Mouse (Mus musculus) forebrain, embryonic 16.5 days (tissue): ENCODE results near the gene Ttc22. TPM values are rescaled to one million over a fixed set of nuclear protein-coding genes. Genes with fewer than 3 reads are reported as not detected.

Source experiments
- ATAC-seq: fragments of 200-750 bp; cut with Nextera tagmentation; 2 replicates; pipeline ENCODE4 v1.8.0; 2017; ENCODE audit warnings: mild to moderate bottlenecking, moderate library complexity
- H3K27ac ChIP-seq: fragments of 300-500 bp; sonication (generic); 2 replicates; pipeline ENCODE4 v1.5.1; 2014; ENCODE audit warnings: low read length, control low read depth
- H3K27me3 ChIP-seq: fragments of 300-500 bp; sonication (generic); replicated peaks from 2 replicates; pipeline ENCODE4 v1.6.1; 2014; ENCODE audit warnings: low read length; ENCODE audit not compliant: control insufficient read depth, insufficient read depth
- H3K36me3 ChIP-seq: fragments of 300-500 bp; sonication (generic); 2 replicates; pipeline ENCODE4 v1.6.1; 2014; ENCODE audit not compliant: control insufficient read depth, insufficient read depth
- H3K4me1 ChIP-seq: fragments of 300-500 bp; sonication (generic); replicated peaks from 2 replicates; pipeline ENCODE4 v1.6.1; 2014; ENCODE audit warnings: low read length; ENCODE audit not compliant: control insufficient read depth, insufficient read depth
- H3K4me2 ChIP-seq: fragments of 300-500 bp; sonication (generic); 2 replicates; pipeline ENCODE4 v1.6.1; 2014; ENCODE audit warnings: mild to moderate bottlenecking, low read length, control low read depth
- H3K4me3 ChIP-seq: fragments of 300-500 bp; sonication (generic); replicated peaks from 2 replicates; pipeline ENCODE4 v1.5.1; 2014; ENCODE audit warnings: mild to moderate bottlenecking, low read length, control low read depth
- H3K9ac ChIP-seq: fragments of 300-500 bp; sonication (generic); replicated peaks from 2 replicates; pipeline ENCODE4 v1.6.1; 2014; ENCODE audit warnings: low read depth, low read length, control low read depth
- H3K9me3 ChIP-seq: fragments of 300-500 bp; sonication (generic); 2 replicates; pipeline ENCODE4 v1.6.1; 2016; ENCODE audit warnings: low read length; ENCODE audit not compliant: control insufficient read depth
- WGBS: fragments of 180-500 bp; shearing (Covaris S2); extraction: QIAGEN DNeasy Blood & Tissue Kit; methylation state at CpG from one replicate; pipeline ENCODE4 v1.1.7; 2014; 5-methylcytosine and 5-hydroxymethylcytosine counted together
- polyA plus RNA-seq: library from polyadenylated mRNA; unstranded; fragments of >200 nt; fragmentation: Nextera tagmentation; extraction: Ambion mirVana; gene quantifications from 2 replicates; pipeline ENCODE4 v1.2.1, GENCODE M21; 2015

Gene Ttc22
- polyA plus RNA-seq, 1 experiment from 2014 or later: 0.71 TPM

- no peak for ATAC-seq
- Histone ChIP-seq H3K4me3 (no peak overlapping the region), H3K4me1 (peaks cover 10% of the 10 kb centered on the region), H3K9ac (no peak overlapping the region), H3K9me3 (no peaks in the 10 kb centered on the region), H3K27ac (no peak overlapping the region), H3K4me2 (no peak overlapping the region), H3K36me3 (no peaks in the 10 kb centered on the region), H3K27me3 (0 out of 2 replicates have a peak, but pooled peaks cover 2% of the 10 kb centered on the region)
- 82% methylated on average over 8 of the region's 8 CpGs for WGBS
Measured at GRCm38 (mm10) chr4:106613105-106613504, 9.1 kb upstream of the Ttc22 start.

GRCm38 (mm10) chr4:106613560-106613959 lies 8.7 kb upstream of the Ttc22 start:
- H3K4me3 ChIP-seq: no peak overlapping the region
- no peak overlapping the region for H3K27ac ChIP-seq
- H3K27me3 ChIP-seq: 0 out of 2 replicates have a peak, but pooled peaks cover 2% of the 10 kb centered on the region
- no peak overlapping the region for H3K9ac ChIP-seq
- H3K4me2 ChIP-seq: no peak overlapping the region
- no peaks in the 10 kb centered on the region for H3K36me3 ChIP-seq
- ATAC-seq: no peak
- peaks cover 10% of the 10 kb centered on the region for H3K4me1 ChIP-seq
- 86% methylated on average over 3 of the region's 3 CpGs for WGBS
- no peaks in the 10 kb centered on the region for H3K9me3 ChIP-seq

GRCm38 (mm10) chr4:106614180-106614797 lies 7.9 kb upstream of the Ttc22 start:
- Histone ChIP-seq H3K4me2 (no peak overlapping the region), H3K27me3 (0 out of 2 replicates have a peak, but pooled peaks cover 2% of the 10 kb centered on the region), H3K27ac (no peak overlapping the region), H3K9ac (no peak overlapping the region), H3K4me1 (peaks cover 10% of the 10 kb centered on the region), H3K9me3 (no peaks in the 10 kb centered on the region), H3K4me3 (no peak overlapping the region), H3K36me3 (no peaks in the 10 kb centered on the region)
- 38% methylated on average over 7 of the region's 7 CpGs for WGBS
- peak; percentile 71 for ATAC-seq

- H3K27me3 ChIP-seq: 0 out of 2 replicates have a peak, but pooled peaks cover 2% of the 10 kb centered on the region
- no peak for ATAC-seq
- no peaks in the 10 kb centered on the region for H3K9me3 ChIP-seq
- no peak overlapping the region for H3K4me2 ChIP-seq
- 86% methylated on average over 9 of the region's 9 CpGs for WGBS
- no peak overlapping the region for H3K27ac ChIP-seq
- H3K9ac ChIP-seq: no peak overlapping the region
- peaks cover 10% of the 10 kb centered on the region for H3K4me1 ChIP-seq
- no peak overlapping the region for H3K4me3 ChIP-seq
- no peaks in the 10 kb centered on the region for H3K36me3 ChIP-seq
Measured at GRCm38 (mm10) chr4:106614881-106615280, 7.4 kb upstream of the Ttc22 start.

GRCm38 (mm10) chr4:106615637-106616036 lies 6.6 kb upstream of the Ttc22 start:
- H3K27me3 ChIP-seq: 0 out of 2 replicates have a peak, but pooled peaks cover 2% of the 10 kb centered on the region
- 80% methylated on average over 12 of the region's 12 CpGs for WGBS
- no peak overlapping the region for H3K9ac ChIP-seq
- peaks cover 10% of the 10 kb centered on the region for H3K4me1 ChIP-seq
- no peak overlapping the region for H3K4me2 ChIP-seq
- no peak overlapping the region for H3K4me3 ChIP-seq
- no peak overlapping the region for H3K27ac ChIP-seq
- no peaks in the 10 kb centered on the region for H3K9me3 ChIP-seq
- no peaks in the 10 kb centered on the region for H3K36me3 ChIP-seq
- no peak for ATAC-seq

GRCm38 (mm10) chr4:106617056-106617455 lies 5.2 kb upstream of the Ttc22 start, which contains the start of gene Lexm:
Gene Lexm (minus strand): TSS chr4:106617241.
- Histone ChIP-seq H3K4me1 (peaks cover 10% of the 10 kb centered on the region), H3K4me3 (peak within 1 kb of the TSS; percentile 4; the same call in 1 of the 2 replicates), H3K27me3 (0 out of 2 replicates have a peak, but pooled peaks cover 2% of the 10 kb centered on the region), H3K9me3 (no peaks in the 10 kb centered on the region), H3K36me3 (no peaks in the 10 kb centered on the region), H3K4me2 (peak within 1 kb of the TSS; percentile 39), H3K9ac (no peak within 1 kb of the TSS; the same call in 1 of the 2 replicates), H3K27ac (no peak within 1 kb of the TSS)
- 2% methylated on average over 18 of the region's 19 CpGs for WGBS
- 0 out of 2 replicates have a peak, but pooled peaks have one; percentile 21 for ATAC-seq

GRCm38 (mm10) chr4:106618898-106619297 lies 3.3 kb upstream of the Ttc22 start:
- Histone ChIP-seq H3K4me1 (peaks cover 10% of the 10 kb centered on the region), H3K4me3 (no peak overlapping the region), H3K9me3 (no peaks in the 10 kb centered on the region), H3K36me3 (no peaks in the 10 kb centered on the region), H3K4me2 (no peak overlapping the region), H3K27me3 (peaks cover 15% of the 10 kb centered on the region), H3K27ac (no peak overlapping the region), H3K9ac (no peak overlapping the region)
- no peak for ATAC-seq
- WGBS: 94% methylated on average over 4 of the region's 4 CpGs

- Histone ChIP-seq H3K27me3 (peaks cover 20% of the 10 kb centered on the region), H3K36me3 (no peaks in the 10 kb centered on the region), H3K27ac (no peak overlapping the region), H3K4me2 (no peak overlapping the region), H3K9ac (no peak overlapping the region), H3K9me3 (no peaks in the 10 kb centered on the region), H3K4me3 (no peak overlapping the region), H3K4me1 (peaks cover 7% of the 10 kb centered on the region)
- 75% methylated on average over 3 of the region's 3 CpGs for WGBS
- ATAC-seq: no peak
Measured at GRCm38 (mm10) chr4:106621428-106621827, 804 bp upstream of the Ttc22 start.

- Histone ChIP-seq H3K9ac (no peak overlapping the region), H3K27me3 (peaks cover 20% of the 10 kb centered on the region), H3K4me3 (no peak overlapping the region), H3K36me3 (no peaks in the 10 kb centered on the region), H3K4me2 (no peak overlapping the region), H3K9me3 (no peaks in the 10 kb centered on the region), H3K4me1 (peaks cover 2% of the 10 kb centered on the region; the same call in 1 of the 2 replicates), H3K27ac (no peak overlapping the region)
- 30% methylated on average over 28 of the region's 28 CpGs for WGBS
- no peak for ATAC-seq
Measured at GRCm38 (mm10) chr4:106622712-106623111, 480 bp downstream of the Ttc22 start.
